Mouse (Mus musculus) bone marrow, adult 2 months (tissue): Measurements from ENCODE around the gene Troap.

Experiments used
- CTCF ChIP-seq: fragments of 200-500 bp; IDR thresholded peaks from 2 replicates; pipeline ENCODE4 v1.5.1; 2011; ENCODE audit warnings: low read length, control low read depth; ENCODE audit not compliant: control insufficient read depth, insufficient read depth
- POLR2A ChIP-seq: fragments of 200-500 bp; IDR thresholded peaks from 2 replicates; pipeline ENCODE4 v1.6.1; 2011; ENCODE audit warnings: low read depth, mild to moderate bottlenecking, control low read depth, low read length, borderline replicate concordance; ENCODE audit not compliant: control insufficient read depth

DNA sequence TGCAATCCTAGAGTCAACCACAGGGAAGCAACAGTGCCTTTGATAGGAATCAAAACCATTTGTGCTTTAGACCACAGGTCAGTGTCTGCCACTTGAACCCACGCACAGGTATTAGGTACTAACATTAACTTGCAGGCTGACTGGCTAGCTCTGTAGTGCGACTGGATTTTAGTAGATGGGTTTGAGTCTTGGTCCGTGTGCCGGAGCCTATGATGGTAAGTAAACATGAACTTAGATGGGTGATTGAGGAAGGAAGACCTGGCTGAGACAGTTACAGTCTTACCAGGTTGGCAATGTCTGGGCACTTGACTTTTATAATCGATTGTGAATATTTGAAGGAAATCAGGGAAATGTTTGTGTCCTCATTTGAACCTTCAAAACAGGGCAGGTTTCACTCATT is 35.6 kb upstream of the Troap start:
- no peak for TF ChIP-seq CTCF
- TF ChIP-seq POLR2A: no peak
